Mouse (Mus musculus) ES-E14 (cell line): ENCODE results near the gene Cyb5r1. TPM values are rescaled to one million over a fixed set of nuclear protein-coding genes. Genes with fewer than 3 reads are reported as not detected.

Experiments used
- DNase-seq: peaks from one replicate; pipeline ENCODE4 v3.0.0-alpha.2; 2013; ENCODE audit warnings: low read depth, low spot score
- H3K27ac ChIP-seq: 2 replicates; pipeline ENCODE4 v1.5.1; 2012; ENCODE audit warnings: low read depth, mild to moderate bottlenecking, low read length, moderate library complexity, mixed read lengths; ENCODE audit not compliant: poor library complexity, insufficient read depth, severe bottlenecking
- H3K36me3 ChIP-seq: 2 replicates; pipeline ENCODE4 v1.6.1; 2012; ENCODE audit warnings: mild to moderate bottlenecking, low read length, moderate library complexity, mixed read lengths; ENCODE audit not compliant: control insufficient read depth, poor library complexity, insufficient read depth, severe bottlenecking
- H3K4me1 ChIP-seq, 2 experiments: fragments of 150-350 bp in 1 of 2; sonication (generic) in 1 of 2; 2 replicates each; pipeline ENCODE4 v1.6.1; 2012; ENCODE audit warnings: low read length in 2 of 2, mild to moderate bottlenecking in 1 of 2, mixed read lengths in 1 of 2; ENCODE audit not compliant: control insufficient read depth in 2 of 2, insufficient read depth in 2 of 2, poor library complexity in 1 of 2
- H3K4me3 ChIP-seq, 2 experiments: fragments of 150-350 bp in 1 of 2; sonication (generic) in 1 of 2; 2 replicates each; pipeline ENCODE4 v1.5.1; 2012; ENCODE audit warnings: low read length in 2 of 2, low read depth in 1 of 2, mild to moderate bottlenecking in 1 of 2, mixed read lengths in 1 of 2; ENCODE audit not compliant: insufficient read depth in 1 of 2, poor library complexity in 1 of 2, severe bottlenecking in 1 of 2
- H3K9ac ChIP-seq: 2 replicates; pipeline ENCODE4 v1.6.1; 2012; ENCODE audit warnings: low read depth, mild to moderate bottlenecking, low read length, mixed read lengths; ENCODE audit not compliant: poor library complexity, insufficient read depth, severe bottlenecking
- H3K9me3 ChIP-seq: fragments of 150-350 bp; sonication (generic); 2 replicates; pipeline ENCODE4 v1.6.1; 2012; ENCODE audit warnings: low read depth, mild to moderate bottlenecking, low read length; ENCODE audit not compliant: control insufficient read depth, insufficient read depth
- CHD2 ChIP-seq: IDR thresholded peaks from 2 replicates; pipeline ENCODE4 v1.6.1; 2014; ENCODE audit warnings: mild to moderate bottlenecking, low read depth, low read length, inconsistent platforms
- HCFC1 ChIP-seq: IDR thresholded peaks from 2 replicates; pipeline ENCODE4 v1.6.1; 2012; ENCODE audit warnings: low read length, inconsistent platforms, borderline replicate concordance; ENCODE audit not compliant: insufficient read depth
- MAFK ChIP-seq: IDR thresholded peaks from 2 replicates; pipeline ENCODE4 v1.6.1; 2014; ENCODE audit warnings: mild to moderate bottlenecking, low read depth, low read length, inconsistent platforms; ENCODE audit not compliant: insufficient read depth
- ZC3H11A ChIP-seq: IDR thresholded peaks from 2 replicates; pipeline ENCODE4 v1.6.1; 2012; ENCODE audit warnings: low read depth, mild to moderate bottlenecking, inconsistent platforms, low read length, borderline replicate concordance
- ZNF384 ChIP-seq: IDR thresholded peaks from 2 replicates; pipeline ENCODE4 v1.6.1; 2012; ENCODE audit warnings: low read depth, low read length, inconsistent platforms
- in situ Hi-C, 2 experiments: fragments of 600-800 bp; cut with MboI; formaldehyde crosslinking; loops; one replicate each; pipeline ENCODE4 v1.15.1; 2025; ENCODE audit warnings: low sequenced_read_pairs in 2 of 2, inconsistent platforms in 1 of 2; ENCODE audit not compliant: unreplicated experiment in 2 of 2
- total RNA-seq: library from RNA; depleted of rRNA; stranded (reverse); fragments of 300-350 nt; gene quantifications from 2 replicates; pipeline ENCODE4 v1.2.3, GENCODE M21; 2012

Cyb5r1 gene
- total RNA-seq, 1 experiment, result 186 TPM

GRCm38 (mm10) chr1:134411706-134412629 lies 6.6 kb downstream of the Cyb5r1 start:
- Histone ChIP-seq H3K4me1 (peaks cover 3 to 15% of the 10 kb centered on the region in 2 experiments; a peak in 2 of 4 replicates), H3K27ac (no peak overlapping the region), H3K36me3 (peaks cover 38% of the 10 kb centered on the region), H3K9ac (no peak overlapping the region), H3K9me3 (no peaks in the 10 kb centered on the region), H3K4me3 (no peak overlapping the region)
- in situ Hi-C loops, result no loop called here
- TF ChIP-seq CHD2 (no peak), ZC3H11A (no peak), ZNF384 (no peak), HCFC1 (no peak), MAFK (no peak)
- no peak for DNase-seq

GRCm38 (mm10) chr1:134414038-134414437 lies 8.7 kb downstream of the Cyb5r1 start:
- H3K9me3 ChIP-seq, result no peaks in the 10 kb centered on the region
- TF ChIP-seq HCFC1 (no peak), CHD2 (no peak), MAFK (no peak), ZNF384 (no peak), ZC3H11A (no peak)
- in situ Hi-C loops, result no loop called here
- no peak overlapping the region for H3K4me3 ChIP-seq
- no peak overlapping the region for H3K9ac ChIP-seq
- DNase-seq, result no peak
- peaks cover 25% of the 10 kb centered on the region for H3K36me3 ChIP-seq
- H3K4me1 ChIP-seq, result peaks cover 6 to 12% of the 10 kb centered on the region in 2 experiments; a peak in 2 of 4 replicates
- H3K27ac ChIP-seq, result no peak overlapping the region; the same call in 1 of the 2 replicates

- no peak for DNase-seq
- peaks cover 10 to 16% of the 10 kb centered on the region in 2 experiments; a peak in 2 of 4 replicates for H3K4me1 ChIP-seq
- no peak for TF ChIP-seq HCFC1
- TF ChIP-seq ZC3H11A, result no peak
- no peak; the same call in 1 of the 2 replicates for TF ChIP-seq ZNF384
- TF ChIP-seq CHD2, result no peak
- TF ChIP-seq MAFK, result no peak
- peak overlapping the region; percentile 79; the same call in 1 of the 2 replicates for H3K27ac ChIP-seq
- peak overlapping the region; percentile 63 for H3K9ac ChIP-seq
- H3K4me3 ChIP-seq, result peak overlapping the region; percentile 52 to 76
- in situ Hi-C loops, result no loop called here
- peaks cover 20% of the 10 kb centered on the region for H3K36me3 ChIP-seq
- H3K9me3 ChIP-seq, result no peaks in the 10 kb centered on the region
Measured at GRCm38 (mm10) chr1:134414501-134415167, 9.3 kb downstream of the Cyb5r1 start.

- DNase-seq, result peak; percentile 91
- Histone ChIP-seq H3K4me3 (peak within 1 kb of the TSS; percentile 82 to 90), H3K9ac (peak within 1 kb of the TSS; percentile 86), H3K9me3 (no peaks in the 10 kb centered on the region), H3K4me1 (peaks cover 13 to 18% of the 10 kb centered on the region in 2 experiments; a peak in 3 of 4 replicates), H3K27ac (peak within 1 kb of the TSS; percentile 79), H3K36me3 (peaks cover 15% of the 10 kb centered on the region)
- in situ Hi-C loops, result no loop called here
- TF ChIP-seq ZC3H11A, result no peak
- no peak for TF ChIP-seq MAFK
- TF ChIP-seq HCFC1, result no peak; the same call in 1 of the 2 replicates
- TF ChIP-seq ZNF384, result no peak
- TF ChIP-seq CHD2, result no peak
Measured at GRCm38 (mm10) chr1:134415168-134415831, 9.9 kb downstream of the Cyb5r1 start, which contains the start of gene Adipor1. Adipor1 (plus strand) TSS chr1:134415378.
